Comparison of ENCODE assay signal across 24 mouse cellular contexts in the genomic region with DNA sequence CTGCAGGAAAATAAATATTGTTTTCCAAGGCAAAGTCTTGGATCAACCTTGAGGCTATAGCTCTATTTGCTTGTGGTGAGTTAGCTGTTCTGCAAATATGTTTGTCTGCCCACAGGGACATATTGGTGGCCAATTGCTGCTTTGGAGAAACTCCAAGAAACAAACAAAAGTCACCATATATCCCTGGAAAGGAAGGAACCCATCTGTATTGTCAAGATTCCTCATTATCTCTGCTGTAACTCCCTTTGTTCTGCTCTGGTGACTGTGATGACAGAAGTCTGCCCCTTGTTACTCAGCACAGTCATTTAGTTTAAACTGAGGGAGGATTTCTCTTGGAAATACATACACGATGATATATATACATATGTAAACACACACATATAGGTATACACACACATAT.
"Had no signal": no experiment of that assay in that cellular context is flagged by ENCODE, and none has a peak within 500 bp of the region (broad histone marks: within the 10 kb centered on the region; RNA-seq: fewer than 3 reads in every experiment).

No protein-coding gene starts in this region.

- ATAC-seq: hindbrain, embryonic 16.5 days; intestine, embryonic 15.5 days; liver, postnatal 0 days; midbrain, embryonic 15.5 days had no signal

- H3K4me1 ChIP-seq: limb, embryonic 12.5 days; limb, embryonic 15.5 days; midbrain, embryonic 15.5 days had no signal

- H3K36me3 ChIP-seq: intestine, embryonic 15.5 days; limb, embryonic 12.5 days; limb, embryonic 15.5 days; midbrain, embryonic 15.5 days; neural tube, embryonic 13.5 days had no signal

- H3K27ac ChIP-seq: intestine, embryonic 15.5 days; left cerebral cortex, adult 2 months; limb, embryonic 12.5 days; limb, embryonic 15.5 days; liver, embryonic 14.5 days; midbrain, embryonic 15.5 days; neural tube, embryonic 13.5 days; stomach, postnatal 0 days had no signal

- H3K4me2 ChIP-seq: intestine, embryonic 15.5 days; limb, embryonic 12.5 days; limb, embryonic 15.5 days; liver, embryonic 11.5 days; midbrain, embryonic 11.5 days; midbrain, embryonic 15.5 days; neural tube, embryonic 13.5 days had no signal

- H3K9me3 ChIP-seq: intestine, embryonic 15.5 days; limb, embryonic 12.5 days; limb, embryonic 15.5 days; midbrain, embryonic 15.5 days; neural tube, embryonic 13.5 days had no signal

- DNase-seq: kidney, adult 11 months; kidney, postnatal 25 days; layer of hippocampus, postnatal 36 days; left cerebral cortex, postnatal 4 days; liver, postnatal 0 days; lung, postnatal 14 days; right cerebral cortex, adult 18-20 months; right cerebral cortex, postnatal 14 days; right cerebral cortex, postnatal 4 days; thymus, adult 2 months; thymus, postnatal 14 days; thymus, postnatal 4 days had no signal

- H3K9ac ChIP-seq: intestine, embryonic 15.5 days; limb, embryonic 12.5 days; limb, embryonic 15.5 days; liver, embryonic 14.5 days; liver, postnatal 0 days; midbrain, embryonic 15.5 days; neural tube, embryonic 13.5 days had no signal

- H3K27me3 ChIP-seq: intestine, embryonic 15.5 days; limb, embryonic 12.5 days; limb, embryonic 15.5 days; midbrain, embryonic 15.5 days; neural tube, embryonic 13.5 days had no signal

- H3K4me3 ChIP-seq: intestine, embryonic 15.5 days; left cerebral cortex, adult 2 months; limb, embryonic 12.5 days; limb, embryonic 15.5 days; midbrain, embryonic 15.5 days; myocyte; neural tube, embryonic 13.5 days had no signal
